Mouse (Mus musculus): Measurements from ENCODE around the gene Hells. TPM values are rescaled to one million over a fixed set of nuclear protein-coding genes. Genes with fewer than 3 reads are reported as not detected.

The Hells gene
- 59.1 and 65.8 TPM in 2 replicates for polyA plus RNA-seq (2016; fragmentation: Nextera tagmentation; extraction: Ambion mirVana)

GRCm38 (mm10) chr19:38930788-38931565, at the start of gene Hells:
Hells (plus strand) TSS chr19:38930915.
- Histone ChIP-seq H3K9ac (peak within 1 kb of the TSS; percentile 90), H3K27ac (peak within 1 kb of the TSS; percentile 88), H3K4me2 (replicated peaks) (peak within 1 kb of the TSS; percentile 73), H3K9me3 (no peaks in the 10 kb centered on the region), H3K27me3 (no peaks in the 10 kb centered on the region), H3K36me3 (peaks cover 9% of the 10 kb centered on the region), H3K4me1 (peaks cover 12% of the 10 kb centered on the region; the same call in 1 of the 2 replicates), H3K4me3 (peak within 1 kb of the TSS; percentile 79)
- peak; percentile 86 for ATAC-seq (ENCODE audit: insufficient number of reproducible peaks, insufficient read depth, low FRiP score, low TSS enrichment)
- WGBS = under 1% methylated on average over 70 of the region's 76 CpGs

- no peak overlapping the region for H3K4me3 ChIP-seq
- no peaks in the 10 kb centered on the region for H3K36me3 ChIP-seq
- no peaks in the 10 kb centered on the region for H3K4me1 ChIP-seq
- 76% methylated on average over 12 of the region's 12 CpGs for WGBS
- no peak overlapping the region for H3K27ac ChIP-seq
- no peaks in the 10 kb centered on the region for H3K27me3 ChIP-seq
- H3K9ac ChIP-seq = no peak overlapping the region
- no peak overlapping the region for H3K4me2 ChIP-seq (replicated peaks)
- H3K9me3 ChIP-seq = no peaks in the 10 kb centered on the region
- no peak for ATAC-seq (ENCODE audit: insufficient number of reproducible peaks, insufficient read depth, low FRiP score, low TSS enrichment)
These were observed 29.3 kb upstream of the Hells start for GRCm38 (mm10) chr19:38901146-38902135.

GRCm38 (mm10) chr19:38902501-38902900, 28.2 kb upstream of the Hells start:
- no peak overlapping the region for H3K4me3 ChIP-seq
- H3K36me3 ChIP-seq = no peaks in the 10 kb centered on the region
- 89% methylated on average over 5 of the region's 5 CpGs for WGBS
- H3K27me3 ChIP-seq = no peaks in the 10 kb centered on the region
- no peak overlapping the region for H3K9ac ChIP-seq
- H3K27ac ChIP-seq = no peak overlapping the region
- H3K9me3 ChIP-seq = no peaks in the 10 kb centered on the region
- no peak for ATAC-seq (ENCODE audit: insufficient number of reproducible peaks, insufficient read depth, low FRiP score, low TSS enrichment)
- H3K4me1 ChIP-seq = no peaks in the 10 kb centered on the region
- no peak overlapping the region for H3K4me2 ChIP-seq (replicated peaks)

- H3K4me2 ChIP-seq (replicated peaks) = no peak overlapping the region
- H3K27ac ChIP-seq = no peak overlapping the region
- H3K27me3 ChIP-seq = no peaks in the 10 kb centered on the region
- H3K4me1 ChIP-seq = no peaks in the 10 kb centered on the region
- H3K9me3 ChIP-seq = no peaks in the 10 kb centered on the region
- WGBS = 94% methylated on average over 9 of the region's 9 CpGs
- no peak overlapping the region for H3K9ac ChIP-seq
- no peak overlapping the region for H3K4me3 ChIP-seq
- peaks cover 8% of the 10 kb centered on the region; the same call in 1 of the 2 replicates for H3K36me3 ChIP-seq
- no peak for ATAC-seq (ENCODE audit: insufficient number of reproducible peaks, insufficient read depth, low FRiP score, low TSS enrichment)
These were observed 16.9 kb upstream of the Hells start for GRCm38 (mm10) chr19:38913786-38914185.

GRCm38 (mm10) chr19:38914926-38915325, 15.8 kb upstream of the Hells start:
- H3K27me3 ChIP-seq = no peaks in the 10 kb centered on the region
- H3K4me2 ChIP-seq (replicated peaks) = no peak overlapping the region
- peaks cover 8% of the 10 kb centered on the region; the same call in 1 of the 2 replicates for H3K36me3 ChIP-seq
- no peak overlapping the region for H3K9ac ChIP-seq
- no peak overlapping the region for H3K4me3 ChIP-seq
- no peaks in the 10 kb centered on the region for H3K9me3 ChIP-seq
- ATAC-seq (ENCODE audit: insufficient number of reproducible peaks, insufficient read depth, low FRiP score, low TSS enrichment) = no peak
- no peak overlapping the region for H3K27ac ChIP-seq
- no peaks in the 10 kb centered on the region for H3K4me1 ChIP-seq
- 92% methylated on average over 15 of the region's 15 CpGs for WGBS

GRCm38 (mm10) chr19:38915677-38916076, 15.0 kb upstream of the Hells start:
- 49% methylated on average over 3 of the region's 3 CpGs for WGBS

GRCm38 (mm10) chr19:38928481-38929158, 2.1 kb upstream of the Hells start:
- WGBS = 94% methylated on average over 10 of the region's 11 CpGs
- no peak overlapping the region for H3K4me3 ChIP-seq
- ATAC-seq (ENCODE audit: insufficient number of reproducible peaks, insufficient read depth, low FRiP score, low TSS enrichment) = no peak
- H3K4me2 ChIP-seq (replicated peaks) = no peak overlapping the region
- peaks cover 12% of the 10 kb centered on the region; the same call in 1 of the 2 replicates for H3K4me1 ChIP-seq
- no peaks in the 10 kb centered on the region for H3K9me3 ChIP-seq
- H3K9ac ChIP-seq = no peak overlapping the region
- H3K27me3 ChIP-seq = no peaks in the 10 kb centered on the region
- H3K36me3 ChIP-seq = no peaks in the 10 kb centered on the region
- H3K27ac ChIP-seq = no peak overlapping the region

More at GRCm38 (mm10) chr19:38915677-38916076, 15.0 kb upstream of the Hells start:
- peaks cover 8% of the 10 kb centered on the region; the same call in 1 of the 2 replicates for H3K36me3 ChIP-seq
- H3K27me3 ChIP-seq = no peaks in the 10 kb centered on the region
- no peak overlapping the region for H3K9ac ChIP-seq
- no peaks in the 10 kb centered on the region for H3K9me3 ChIP-seq
- no peak overlapping the region for H3K27ac ChIP-seq
- H3K4me2 ChIP-seq (replicated peaks) = no peak overlapping the region
- no peaks in the 10 kb centered on the region for H3K4me1 ChIP-seq
- no peak overlapping the region for H3K4me3 ChIP-seq
- ATAC-seq (ENCODE audit: insufficient number of reproducible peaks, insufficient read depth, low FRiP score, low TSS enrichment) = no peak

- Histone ChIP-seq H3K27me3 (no peaks in the 10 kb centered on the region), H3K4me3 (peak overlapping the region; percentile 79; the same call in 1 of the 2 replicates), H3K27ac (no peak overlapping the region), H3K9ac (no peak overlapping the region; the same call in 1 of the 2 replicates), H3K36me3 (peaks cover 7% of the 10 kb centered on the region; the same call in 1 of the 2 replicates), H3K4me1 (peaks cover 12% of the 10 kb centered on the region; the same call in 1 of the 2 replicates), H3K4me2 (replicated peaks) (peak overlapping the region; percentile 73), H3K9me3 (no peaks in the 10 kb centered on the region)
- no peak for ATAC-seq (ENCODE audit: insufficient number of reproducible peaks, insufficient read depth, low FRiP score, low TSS enrichment)
- WGBS = 72% methylated on average over 13 of the region's 13 CpGs
These were observed 1.1 kb upstream of the Hells start for GRCm38 (mm10) chr19:38929471-38930251.

- 0 out of 2 replicates have a peak, but pooled peaks have one; percentile 48 for ATAC-seq (ENCODE audit: insufficient number of reproducible peaks, insufficient read depth, low FRiP score, low TSS enrichment)
- H3K9ac ChIP-seq = peak overlapping the region; percentile 90
- H3K27ac ChIP-seq = peak overlapping the region; percentile 88
- H3K9me3 ChIP-seq = no peaks in the 10 kb centered on the region
- peaks cover 7% of the 10 kb centered on the region; the same call in 1 of the 2 replicates for H3K36me3 ChIP-seq
- no peaks in the 10 kb centered on the region for H3K27me3 ChIP-seq
- H3K4me1 ChIP-seq = peaks cover 12% of the 10 kb centered on the region; the same call in 1 of the 2 replicates
- peak overlapping the region; percentile 73 for H3K4me2 ChIP-seq (replicated peaks)
- WGBS = 2% methylated on average over 23 of the region's 23 CpGs
- peak overlapping the region; percentile 79 for H3K4me3 ChIP-seq
These were observed 395 bp upstream of the Hells start for GRCm38 (mm10) chr19:38930252-38930787.

- Histone ChIP-seq H3K9me3 (no peaks in the 10 kb centered on the region), H3K9ac (peak overlapping the region; percentile 90), H3K4me3 (peak overlapping the region; percentile 79), H3K4me2 (replicated peaks) (peak overlapping the region; percentile 73), H3K36me3 (peaks cover 13% of the 10 kb centered on the region), H3K27me3 (no peaks in the 10 kb centered on the region), H3K27ac (peak overlapping the region; percentile 88), H3K4me1 (peaks cover 12% of the 10 kb centered on the region; the same call in 1 of the 2 replicates)
- 1% methylated on average over 6 of the region's 6 CpGs for WGBS
- ATAC-seq (ENCODE audit: insufficient number of reproducible peaks, insufficient read depth, low FRiP score, low TSS enrichment) = 0 out of 2 replicates have a peak, but pooled peaks have one; percentile 29
These were observed 813 bp downstream of the Hells start for GRCm38 (mm10) chr19:38931566-38931890.
